In genomic region chr12:79191701-79192100, GRCm38 (mm10) we compare ENCODE assay signal across 8 mouse cellular contexts. TPM values are rescaled to one million over a fixed set of nuclear protein-coding genes. Genes with fewer than 3 reads are reported as not detected.
DNase-seq lines count a peak whose midpoint lies in the region; ATAC-seq and TF ChIP-seq lines count a peak whose summit lies in the region.

No protein-coding gene starts in this region.

- peaks cover 38% of the 10 kb centered on the region for H3K36me3 ChIP-seq in E14TG2a.4 (ENCODE audit: insufficient read depth, low read length)
- peaks cover 20% of the 10 kb centered on the region for H3K36me3 ChIP-seq in heart, embryonic 14.5 days (ENCODE audit: control insufficient read depth, insufficient read depth, low read length)
- H3K36me3 ChIP-seq in liver, embryonic 16.5 days (ENCODE audit: control insufficient read depth, insufficient read depth): peaks cover 5% of the 10 kb centered on the region
- peaks cover 14% of the 10 kb centered on the region; the same call in 1 of the 2 replicates for H3K36me3 ChIP-seq in neural tube, embryonic 12.5 days

- peak overlapping the region; percentile 88 for H3K4me3 ChIP-seq in E14TG2a.4 (replicated peaks; ENCODE audit: low read length)
- H3K4me3 ChIP-seq in heart, embryonic 14.5 days (ENCODE audit: control insufficient read depth in 1 of 2, insufficient read depth in 1 of 2, low read depth in 1 of 2, low read length in 2 of 2): peak overlapping the region; percentile 53 to 59
- peak overlapping the region; percentile 68 for H3K4me3 ChIP-seq in liver, embryonic 16.5 days (ENCODE audit: low read depth, low read length)
- H3K4me3 ChIP-seq in neural tube, embryonic 12.5 days: peak overlapping the region; percentile 55

- no peaks in the 10 kb centered on the region for H3K27me3 ChIP-seq in E14TG2a.4 (ENCODE audit: insufficient read depth, low read length)
- no peaks in the 10 kb centered on the region for H3K27me3 ChIP-seq in heart, embryonic 14.5 days (ENCODE audit: control insufficient read depth, insufficient read depth, low read length)
- H3K27me3 ChIP-seq in liver, embryonic 16.5 days (ENCODE audit: control insufficient read depth, insufficient read depth, low read depth, low read length): no peaks in the 10 kb centered on the region
- no peaks in the 10 kb centered on the region for H3K27me3 ChIP-seq in neural tube, embryonic 12.5 days (replicated peaks)

- WGBS in heart, embryonic 14.5 days: 4% methylated on average over 14 of the region's 14 CpGs
- 4% methylated on average over 14 of the region's 14 CpGs for WGBS in liver, embryonic 16.5 days (ENCODE audit: insufficient replicate concordance)
- WGBS in neural tube, embryonic 12.5 days: 7% methylated on average over 14 of the region's 14 CpGs

- H3K9ac ChIP-seq in heart, embryonic 14.5 days (ENCODE audit: low read length): peak overlapping the region; percentile 77
- peak overlapping the region; percentile 71 for H3K9ac ChIP-seq in liver, embryonic 16.5 days (ENCODE audit: low read depth, low read length)
- H3K9ac ChIP-seq in neural tube, embryonic 12.5 days: peak overlapping the region; percentile 66

- TF ChIP-seq CTCF in E14TG2a.4 (conservative IDR thresholded peaks at IDR 0.05; ENCODE audit: low read length): peak; percentile 4; the same call in 1 of the 2 replicates

- peak overlapping the region; percentile 95 for H3K4me2 ChIP-seq in heart, embryonic 14.5 days (ENCODE audit: low read length)
- peak overlapping the region; percentile 95 for H3K4me2 ChIP-seq in liver, embryonic 16.5 days (ENCODE audit: low read depth, low read length)
- peak overlapping the region; percentile 84 for H3K4me2 ChIP-seq in neural tube, embryonic 12.5 days (replicated peaks)

- H3K27ac ChIP-seq in heart, embryonic 14.5 days (replicated peaks in 1 of 2; ENCODE audit: control insufficient read depth in 1 of 2, insufficient read depth in 1 of 2, low read depth in 2 of 2, low read length in 2 of 2): peak overlapping the region in 1 of 2 experiments; percentile 55; a peak in 1 of 4 replicates
- H3K27ac ChIP-seq in liver, embryonic 16.5 days (ENCODE audit: low read length): peak overlapping the region; percentile 71
- H3K27ac ChIP-seq in neural tube, embryonic 12.5 days: no peak overlapping the region

- peak; percentile 72 for DNase-seq in c-Kit-negative CD71-positive TER-119-positive erythroid progenitor cells, embryonic 14.5 days (ENCODE audit: low read depth, low spot score)
- peak; percentile 71 for DNase-seq in fibroblast of lung, adult 2 months (ENCODE audit: low read depth)
- DNase-seq in kidney, postnatal 10 days: peak; percentile 85
- DNase-seq in telencephalon, adult 2 months (ENCODE audit: low read depth, low spot score): peak; percentile 69

- no peaks in the 10 kb centered on the region for H3K9me3 ChIP-seq in E14TG2a.4 (ENCODE audit: low read length)
- no peaks in the 10 kb centered on the region for H3K9me3 ChIP-seq in heart, embryonic 14.5 days (ENCODE audit: control insufficient read depth, low read length)
- no peaks in the 10 kb centered on the region for H3K9me3 ChIP-seq in liver, embryonic 16.5 days (replicated peaks; ENCODE audit: control insufficient read depth, low read length)
- H3K9me3 ChIP-seq in neural tube, embryonic 12.5 days: no peaks in the 10 kb centered on the region

- peaks cover 24% of the 10 kb centered on the region for H3K4me1 ChIP-seq in E14TG2a.4 (replicated peaks; ENCODE audit: low read depth, low read length)
- H3K4me1 ChIP-seq in heart, embryonic 14.5 days (ENCODE audit: control insufficient read depth in 2 of 2, insufficient read depth in 2 of 2, low read length in 2 of 2): peaks cover 6 to 15% of the 10 kb centered on the region in 2 experiments; a peak in 3 of 4 replicates
- peaks cover 15% of the 10 kb centered on the region for H3K4me1 ChIP-seq in liver, embryonic 16.5 days (ENCODE audit: control insufficient read depth, low read depth, low read length)
- peaks cover 11% of the 10 kb centered on the region for H3K4me1 ChIP-seq in neural tube, embryonic 12.5 days

- ATAC-seq in heart, embryonic 14.5 days (ENCODE audit: insufficient number of reproducible peaks, insufficient read depth, low FRiP score, low read depth): peak; percentile 75
- ATAC-seq in liver, embryonic 16.5 days (ENCODE audit: low read depth): peak; percentile 77
- peak; percentile 85 for ATAC-seq in neural tube, embryonic 12.5 days (ENCODE audit: low FRiP score, low read depth)

RNA-seq across cellular contexts. Expression of gene Rdh11, which starts 0.4 kb away (rescaled TPM):
- 14.8 and 16.7 TPM in 2 replicates for polyA plus RNA-seq in heart, embryonic 14.5 days (2014; fragmentation: Nextera tagmentation; extraction: Ambion mirVana)
- polyA plus RNA-seq in liver, embryonic 16.5 days (2015; fragmentation: Nextera tagmentation; extraction: Ambion mirVana): 23.2 and 24.7 TPM in 2 replicates
- polyA plus RNA-seq in neural tube, embryonic 12.5 days (2016; fragmentation: Nextera tagmentation; extraction: Ambion mirVana): 21.7 and 23.5 TPM in 2 replicates

RNA-seq across cellular contexts. Expression of gene Rdh12, which starts 17.0 kb away (rescaled TPM):
- 0.32 and 0.77 TPM in 2 replicates for polyA plus RNA-seq in heart, embryonic 14.5 days (2014; fragmentation: Nextera tagmentation; extraction: Ambion mirVana)
- 1.5 and 2.0 TPM in 2 replicates for polyA plus RNA-seq in liver, embryonic 16.5 days (2015; fragmentation: Nextera tagmentation; extraction: Ambion mirVana)
- 0.78 and 0.93 TPM in 2 replicates for polyA plus RNA-seq in neural tube, embryonic 12.5 days (2016; fragmentation: Nextera tagmentation; extraction: Ambion mirVana)

RNA-seq across cellular contexts. Expression of gene Vti1b, which starts 19.2 kb away (rescaled TPM):
- polyA plus RNA-seq in heart, embryonic 14.5 days (2014; fragmentation: Nextera tagmentation; extraction: Ambion mirVana): 88.9 and 89.1 TPM in 2 replicates
- polyA plus RNA-seq in liver, embryonic 16.5 days (2015; fragmentation: Nextera tagmentation; extraction: Ambion mirVana): 30.6 and 32.5 TPM in 2 replicates
- 133 and 135 TPM in 2 replicates for polyA plus RNA-seq in neural tube, embryonic 12.5 days (2016; fragmentation: Nextera tagmentation; extraction: Ambion mirVana)
